Mouse (Mus musculus) B cell, adult 67 days (primary cell): ENCODE data around the gene Gpa33. TPM values are rescaled to one million over a fixed set of nuclear protein-coding genes. Genes with fewer than 3 reads are reported as not detected.

Experiments
- total RNA-seq, 2 experiments: library from RNA; stranded (reverse); gene quantifications; 4 replicates each; pipeline ENCODE4 v1.2.4; 2023

Gene Gpa33
- total RNA-seq = not detected

GRCm38 (mm10) chr1:166130224-166130860, at the start of gene Gpa33:
Gene Gpa33, plus strand, starts transcription at chr1:166130238.

GRCm38 (mm10) chr1:166127719-166128118, 2.3 kb upstream of the Gpa33 start, which contains the start of gene Dusp27:
Gene Dusp27, minus strand, starts transcription at chr1:166127922.

Other genes starting within 250 kb of the Gpa33 start
- gene Pou2f1, start 127.6 kb upstream of the Gpa33 start, total RNA-seq = 10 to 100 TPM; 81.5 to 82.2 TPM
- not detected for gene Dusp27, start 2.3 kb upstream of the Gpa33 start, total RNA-seq
- not detected for gene Mael, start 108.5 kb downstream of the Gpa33 start, total RNA-seq
- gene Ildr2, start 123.9 kb downstream of the Gpa33 start, total RNA-seq = under 1 TPM in 1 of 2 experiments, not detected in 1; 0.29 TPM
- 10 to 100 TPM; 31.1 to 35.8 TPM for gene Tada1, start 248.9 kb downstream of the Gpa33 start, total RNA-seq